Mouse (Mus musculus): ENCODE results near the gene Utrn.

The Utrn gene

DNA sequence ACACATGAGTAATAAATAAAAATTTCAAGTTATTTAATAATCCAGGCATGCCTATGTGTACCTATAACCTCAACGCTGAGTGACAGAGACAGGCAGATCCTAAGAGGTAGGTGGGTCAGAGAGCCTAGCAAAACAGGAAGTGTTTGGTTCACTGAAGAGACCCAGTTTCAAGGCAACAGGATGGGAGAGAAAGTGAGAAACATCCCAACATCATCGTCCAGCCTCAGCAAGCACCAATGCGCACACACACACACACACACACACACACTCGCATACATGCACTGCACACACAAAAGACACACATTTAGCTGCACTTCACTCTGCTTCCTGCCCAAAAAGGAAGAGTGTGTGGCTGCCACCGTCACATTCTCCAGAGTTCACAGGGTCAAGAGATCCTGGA, 27.7 kb downstream of the Utrn start:
- in situ Hi-C loops (cut with MboI; ENCODE audit: unreplicated experiment in 2 of 2): no loop called here

GRCm38 (mm10) chr10:12837636-12838035, 31.5 kb downstream of the Utrn start:
- in situ Hi-C loops (cut with MboI; ENCODE audit: unreplicated experiment in 2 of 2): no loop called here

DNA sequence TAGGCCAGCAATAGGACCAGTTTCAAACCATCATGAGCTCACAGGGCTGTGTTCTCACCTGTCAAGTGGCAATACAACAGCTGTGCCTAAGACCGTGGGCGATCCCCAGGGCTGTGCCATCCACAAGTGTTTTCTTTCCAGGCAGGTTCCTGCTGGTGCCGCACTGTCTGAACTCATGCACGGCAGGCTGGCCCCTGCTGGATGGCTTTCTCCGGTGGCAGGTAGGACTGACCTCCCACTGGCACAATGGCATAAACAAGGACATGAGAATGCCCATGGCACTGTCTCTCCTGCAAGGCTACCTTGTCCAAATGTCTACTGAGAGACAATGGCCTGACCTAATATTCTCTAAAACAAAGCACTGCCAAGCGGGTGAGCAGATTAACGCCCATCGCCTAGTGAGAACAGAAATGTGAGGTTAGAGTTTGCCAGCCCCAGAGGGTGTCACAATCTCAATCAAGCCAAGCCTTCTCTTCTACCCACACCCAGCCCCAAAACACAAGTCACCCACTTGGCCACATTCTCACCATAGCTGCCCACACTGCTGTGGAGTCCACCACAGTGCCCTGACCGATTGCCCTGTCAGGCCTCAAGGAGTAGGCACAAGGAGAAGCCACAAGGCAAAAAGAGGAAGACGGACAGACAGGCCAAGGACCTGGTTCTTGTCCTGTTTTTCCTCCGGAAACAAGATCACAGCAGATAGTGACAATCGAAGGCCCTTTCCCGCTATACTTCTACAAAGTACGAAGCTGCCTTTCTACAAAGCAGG, 32.9 kb downstream of the Utrn start:
- in situ Hi-C loops (cut with MboI; ENCODE audit: unreplicated experiment in 2 of 2): no loop called here

DNA sequence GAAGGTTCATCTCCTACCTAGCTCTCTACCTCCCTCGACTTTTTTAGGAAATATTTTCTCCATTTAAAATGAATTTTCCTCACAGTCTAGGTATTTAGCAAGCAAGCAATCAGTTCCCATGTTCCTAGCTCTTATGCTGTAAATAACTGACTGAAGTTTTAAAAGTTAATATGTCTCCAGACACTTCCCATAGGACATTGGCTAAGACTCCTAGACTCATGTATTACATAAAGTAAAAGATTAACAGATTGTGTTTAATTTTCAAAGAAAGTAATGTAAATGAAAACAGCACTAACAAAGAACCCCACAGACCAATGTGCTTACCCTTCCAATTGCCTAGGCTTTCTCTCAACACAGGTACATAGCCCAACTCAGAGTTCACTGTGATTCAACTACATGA, 35.0 kb downstream of the Utrn start:
- in situ Hi-C loops (cut with MboI; ENCODE audit: unreplicated experiment in 2 of 2): no loop called here

- in situ Hi-C loops (cut with MboI; ENCODE audit: unreplicated experiment in 2 of 2): no loop called here
These were observed 37.0 kb downstream of the Utrn start for GRCm38 (mm10) chr10:12832163-12832562.

DNA sequence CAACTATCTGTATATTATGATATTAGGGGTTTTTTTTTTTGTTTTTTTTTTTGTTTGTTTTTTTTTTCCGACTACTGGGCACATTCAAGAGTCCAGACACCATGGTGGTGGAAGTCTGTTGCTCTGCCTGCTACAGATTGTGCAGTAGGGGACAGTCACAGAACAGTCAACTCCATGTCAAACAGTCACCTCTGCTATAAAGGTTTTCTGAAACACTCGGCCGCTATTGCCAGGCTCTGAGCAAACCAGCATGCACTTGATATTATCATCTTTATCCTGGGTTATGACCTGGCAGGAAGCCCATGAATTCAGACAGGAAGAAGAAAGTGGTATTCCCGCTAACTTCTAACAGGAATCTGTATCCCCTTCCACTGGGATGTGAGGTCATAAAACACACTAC, 41.4 kb downstream of the Utrn start:
- in situ Hi-C loops (cut with MboI; ENCODE audit: unreplicated experiment in 2 of 2): no loop called here

- in situ Hi-C loops (cut with MboI; ENCODE audit: unreplicated experiment in 2 of 2): no loop called here
These were observed 41.9 kb downstream of the Utrn start for GRCm38 (mm10) chr10:12827306-12827705.

DNA sequence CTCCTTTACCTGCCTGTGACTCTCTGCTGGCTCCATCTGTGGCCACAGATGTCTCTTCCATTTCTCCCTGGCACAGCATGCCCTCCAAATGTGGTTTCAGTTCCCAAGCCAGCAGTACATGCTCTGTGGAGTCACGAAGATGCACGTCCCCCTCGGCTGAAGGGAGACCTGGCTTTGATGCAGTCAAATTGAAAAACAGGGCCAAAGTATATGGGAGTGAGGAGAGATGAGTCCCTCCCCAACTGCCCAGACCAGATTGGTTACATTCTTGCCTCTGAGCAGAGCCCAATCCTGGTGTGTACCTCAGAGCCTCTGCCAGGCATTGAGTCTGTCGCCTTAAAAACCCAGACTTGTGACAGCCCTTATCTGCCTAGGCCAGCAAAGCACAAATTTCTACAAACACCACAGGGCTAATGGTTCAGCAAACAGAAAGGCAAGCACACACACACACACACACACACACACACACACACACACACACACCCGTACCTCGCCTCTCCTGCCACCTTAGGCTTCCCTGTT, 42.3 kb downstream of the Utrn start:
- in situ Hi-C loops (cut with MboI; ENCODE audit: unreplicated experiment in 2 of 2): no loop called here

DNA sequence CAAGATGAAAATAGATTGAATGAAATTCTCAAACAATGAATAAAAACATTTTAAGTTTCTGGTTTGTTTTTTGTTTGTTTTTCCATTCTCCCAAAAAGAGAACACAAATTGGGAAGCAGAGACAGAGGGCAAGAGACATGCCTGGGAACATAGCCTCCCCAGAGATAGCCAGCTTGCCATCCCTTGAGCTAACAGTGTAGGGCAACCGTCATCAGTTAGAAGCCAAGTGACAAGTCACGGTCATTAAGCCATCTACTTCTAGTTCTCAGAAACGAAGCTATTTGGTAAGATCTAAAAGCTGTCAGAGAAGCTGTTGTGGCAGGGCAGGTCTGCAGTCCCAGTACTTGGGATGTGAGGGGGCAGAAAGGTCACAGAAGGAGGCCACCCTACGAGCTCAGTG, 44.8 kb downstream of the Utrn start:
- in situ Hi-C loops (cut with MboI; ENCODE audit: unreplicated experiment in 2 of 2): no loop called here

DNA sequence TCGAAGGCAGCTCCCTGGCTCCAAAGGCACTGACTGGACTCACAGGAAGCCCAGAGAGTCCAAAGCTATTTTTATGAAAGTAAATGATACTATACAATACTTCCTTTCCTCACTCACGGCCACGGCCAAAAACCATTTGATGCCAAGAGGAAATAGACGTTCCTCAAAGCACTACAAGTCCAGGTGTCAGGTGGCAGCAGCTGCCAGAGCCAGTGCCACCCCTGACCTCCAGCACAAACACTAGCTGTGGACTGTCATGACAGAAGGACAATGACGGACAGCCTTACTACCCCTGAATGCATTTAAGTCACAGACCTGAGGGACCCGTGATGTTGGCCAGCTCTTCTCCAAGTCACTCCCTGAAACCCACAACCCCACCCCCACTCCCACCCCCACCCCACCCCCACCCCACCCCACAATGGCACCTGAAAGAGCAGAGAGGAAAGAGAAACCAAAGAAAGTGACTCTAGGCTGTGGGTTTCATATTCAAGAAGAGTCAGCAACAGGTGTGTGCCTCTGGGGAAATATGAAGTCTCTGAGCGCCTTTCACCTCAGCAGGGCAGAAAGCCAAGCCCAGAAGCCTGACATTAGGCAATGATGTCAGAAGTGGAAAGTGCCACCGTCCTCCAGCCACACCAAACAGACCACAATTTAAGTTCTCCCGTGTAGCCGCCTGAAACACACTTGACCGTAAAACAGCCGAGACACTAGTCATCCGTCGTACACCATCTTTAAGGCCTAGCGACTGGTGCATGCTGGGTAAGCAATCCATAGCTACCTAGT, 45.5 kb downstream of the Utrn start:
- in situ Hi-C loops (cut with MboI; ENCODE audit: unreplicated experiment in 2 of 2): no loop called here

- in situ Hi-C loops (cut with MboI; ENCODE audit: unreplicated experiment in 2 of 2): no loop called here
These were observed 48.0 kb downstream of the Utrn start for GRCm38 (mm10) chr10:12820978-12821735.

- in situ Hi-C loops (cut with MboI; ENCODE audit: unreplicated experiment in 2 of 2): no loop called here
These were observed 51.8 kb downstream of the Utrn start for GRCm38 (mm10) chr10:12817409-12817808.

GRCm38 (mm10) chr10:12816530-12816929, 52.6 kb downstream of the Utrn start:
- in situ Hi-C loops (cut with MboI; ENCODE audit: unreplicated experiment in 2 of 2): no loop called here

DNA sequence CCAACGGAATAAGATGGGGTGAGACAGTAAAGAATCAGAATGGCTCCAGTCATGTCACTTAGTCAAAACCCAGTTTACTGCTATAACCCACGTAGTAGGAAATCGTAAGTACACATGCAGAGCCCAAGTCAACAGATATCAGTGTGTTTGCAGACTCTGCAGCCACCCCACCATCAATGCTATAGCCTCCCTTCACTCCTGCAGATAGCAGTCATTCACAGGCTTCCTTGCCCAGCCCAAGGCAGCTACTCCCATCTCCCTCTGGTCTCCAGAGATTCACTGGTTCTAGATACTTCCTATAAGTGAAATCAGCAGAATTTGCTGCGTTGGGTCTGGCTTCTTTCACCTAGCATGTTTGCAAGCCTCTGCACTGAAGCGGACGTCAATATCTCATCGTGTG, 54.8 kb downstream of the Utrn start:
- in situ Hi-C loops (cut with MboI; ENCODE audit: unreplicated experiment in 2 of 2): loop anchor here in 1 of 2 experiments (5.0 kb wide), 2 partner anchors 58 to 108 kb away; no protein-coding TSS in a partner anchor

DNA sequence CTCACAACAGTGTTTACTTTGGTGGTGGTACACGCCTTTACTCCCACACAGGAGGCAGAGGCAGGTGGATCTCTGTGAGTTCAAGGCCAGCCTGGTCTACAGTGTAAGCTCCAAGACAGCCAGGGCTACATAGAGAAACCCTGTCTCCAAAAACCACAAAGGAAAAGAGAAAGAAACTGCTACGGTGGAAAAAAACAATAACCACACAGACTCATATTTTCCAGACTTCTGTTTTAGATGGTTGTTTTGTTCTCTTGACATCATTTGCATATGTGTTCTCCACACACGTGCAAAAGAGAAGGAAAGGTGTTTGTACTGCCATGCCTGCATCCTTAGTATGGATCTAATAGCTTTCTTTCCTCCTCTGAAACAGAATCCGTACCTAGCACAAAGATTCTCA, 55.3 kb downstream of the Utrn start:
- in situ Hi-C loops (cut with MboI; ENCODE audit: unreplicated experiment in 2 of 2): loop anchor here in 1 of 2 experiments (5.0 kb wide), 2 partner anchors 58 to 108 kb away; no protein-coding TSS in a partner anchor

GRCm38 (mm10) chr10:12813211-12813811, 55.9 kb downstream of the Utrn start:
- in situ Hi-C loops (cut with MboI; ENCODE audit: unreplicated experiment in 2 of 2): loop anchor here in 1 of 2 experiments (5.0 kb wide), 2 partner anchors 59 to 109 kb away; no protein-coding TSS in a partner anchor

DNA sequence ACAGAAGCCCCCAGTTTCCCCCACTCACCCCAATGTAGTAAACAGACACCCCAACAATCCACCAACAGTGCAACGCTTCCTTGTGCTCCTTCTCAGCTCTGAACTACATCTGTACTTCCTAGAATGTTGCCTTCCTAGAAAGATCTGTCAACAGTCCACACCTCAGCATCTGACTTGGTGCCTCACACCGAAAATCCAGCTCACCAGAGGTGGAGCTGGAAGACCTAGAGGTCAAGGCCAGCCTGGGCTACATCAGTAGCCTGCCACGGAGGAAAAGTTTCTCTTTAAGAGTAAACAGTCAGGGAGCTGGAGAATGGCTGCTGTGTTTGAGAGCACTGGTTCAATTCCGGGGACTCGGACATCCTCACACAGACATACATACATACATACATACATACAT, 56.5 kb downstream of the Utrn start:
- in situ Hi-C loops (cut with MboI; ENCODE audit: unreplicated experiment in 2 of 2): loop anchor here in 1 of 2 experiments (5.0 kb wide), 2 partner anchors 60 to 110 kb away; no protein-coding TSS in a partner anchor

DNA sequence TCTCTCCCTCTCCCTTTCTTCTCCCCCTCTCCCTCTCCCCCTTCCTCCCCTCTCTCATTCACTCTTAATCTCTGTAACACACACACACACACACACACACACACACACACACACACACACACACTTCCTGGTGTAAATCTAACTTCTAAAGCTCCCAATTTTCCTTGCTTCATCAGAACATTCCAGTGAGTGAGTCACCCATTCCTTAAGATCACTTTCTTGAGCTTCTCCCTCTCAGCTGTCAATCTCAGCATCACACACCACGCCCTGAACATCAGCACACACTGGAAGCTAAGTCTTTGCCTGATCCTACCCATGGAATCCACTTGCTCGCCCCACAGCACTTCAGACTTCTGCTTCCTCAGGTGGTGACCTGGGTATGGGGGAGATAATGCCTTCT, 58.3 kb downstream of the Utrn start:
- in situ Hi-C loops (cut with MboI; ENCODE audit: unreplicated experiment in 2 of 2): loop anchor here in 1 of 2 experiments (5.0 kb wide), 2 partner anchors 61 to 111 kb away; no protein-coding TSS in a partner anchor

DNA sequence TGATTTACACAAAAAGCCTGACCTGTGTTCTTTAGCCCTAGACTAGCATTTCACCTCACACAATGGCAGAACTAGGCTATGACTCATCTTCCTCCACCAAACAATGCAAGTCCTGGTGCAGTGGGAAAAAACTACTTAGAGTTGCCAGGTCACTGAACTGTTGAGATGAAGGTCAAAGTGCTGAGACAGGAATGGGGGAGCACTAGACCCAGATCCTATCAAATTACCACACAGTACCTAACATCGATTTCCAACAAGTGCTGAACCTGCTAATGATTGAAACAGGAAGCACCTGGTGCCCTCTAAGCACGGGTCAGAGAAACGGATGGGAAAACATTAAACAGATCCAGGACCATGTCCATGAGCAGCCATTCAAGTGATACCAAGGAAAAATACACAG, 59.5 kb downstream of the Utrn start:
- in situ Hi-C loops (cut with MboI; ENCODE audit: unreplicated experiment in 2 of 2): loop anchor here in 1 of 2 experiments (5.0 kb wide), 3 partner anchors 52 to 113 kb away; no protein-coding TSS in a partner anchor

DNA sequence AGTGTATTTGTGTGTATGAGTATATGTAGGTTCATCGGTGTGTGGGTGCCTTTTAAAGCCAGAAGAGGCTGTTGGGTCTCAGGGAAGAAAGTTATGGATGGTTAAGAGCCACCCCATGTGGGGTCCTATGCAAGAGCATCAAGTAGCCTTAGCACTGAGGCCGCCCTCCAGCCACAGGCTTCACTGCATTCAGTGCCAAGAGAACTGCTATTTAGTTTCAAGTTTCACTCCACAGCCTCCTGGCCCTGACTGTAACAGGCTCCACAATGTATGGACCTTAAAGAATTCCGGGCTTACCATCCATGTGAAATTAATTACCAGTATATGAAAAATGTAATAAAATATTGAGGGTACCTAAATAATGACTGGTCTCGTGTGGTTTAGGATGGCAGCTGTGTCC, 60.7 kb downstream of the Utrn start:
- in situ Hi-C loops (cut with MboI; ENCODE audit: unreplicated experiment in 2 of 2): loop anchor here in 1 of 2 experiments (5.0 kb wide), 1 partner anchor 51 kb away; no protein-coding TSS in a partner anchor

Data from v-Abl transformed pro-B cells (cell line).